Mouse (Mus musculus): Measurements from ENCODE around the gene Cdc37. TPM values are rescaled to one million over a fixed set of nuclear protein-coding genes. Genes with fewer than 3 reads are reported as not detected.

Cdc37 gene
- polyA plus RNA-seq, 1 experiment: 158 TPM

DNA sequence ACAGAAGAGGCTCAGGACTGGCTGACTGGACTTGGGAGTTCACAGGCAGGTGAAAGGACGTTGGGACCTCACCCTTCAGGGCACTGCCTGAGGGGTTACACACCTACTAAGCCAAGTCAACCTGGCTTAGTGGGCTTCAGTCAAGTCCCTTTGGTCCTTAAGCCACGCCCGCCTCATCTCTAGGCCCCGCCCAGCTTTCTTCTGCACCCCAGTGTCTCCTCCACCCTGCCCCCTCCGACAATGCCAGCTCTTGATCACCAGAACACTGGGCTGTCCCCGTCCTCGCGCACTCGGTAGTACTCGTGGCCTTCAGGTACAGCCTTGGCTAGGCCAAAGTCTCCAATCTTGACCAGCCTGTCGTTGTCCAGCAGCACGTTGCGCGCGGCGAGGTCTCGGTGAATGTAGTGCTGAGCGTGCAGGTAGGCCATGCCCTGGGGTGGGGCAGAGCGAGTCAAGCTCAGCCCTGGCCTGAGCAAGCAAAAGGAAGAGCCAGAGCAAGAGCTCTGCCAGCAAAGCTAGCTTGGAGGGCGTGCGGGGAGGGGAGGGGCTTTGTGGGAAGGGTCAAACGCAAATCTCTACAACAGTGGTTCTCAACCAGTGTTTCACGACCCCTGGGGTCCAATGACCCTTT lies 42.1 kb downstream of the Cdc37 start:
- Histone ChIP-seq H3K4me3 (ENCODE audit: insufficient read depth, low read length) (no peak overlapping the region), H3K4me1 (ENCODE audit: control insufficient read depth, insufficient read depth, low read length) (peaks cover 5% of the 10 kb centered on the region), H3K27ac (ENCODE audit: insufficient read depth, low read length) (no peak overlapping the region)
- TF ChIP-seq CTCF (IDR thresholded peaks at IDR 0.05; ENCODE audit: extremely low read depth, insufficient read depth, low read length): no peak
- no peak for TF ChIP-seq POLR2A (IDR thresholded peaks at IDR 0.05; ENCODE audit: extremely low read depth, insufficient read depth, low read length)

DNA sequence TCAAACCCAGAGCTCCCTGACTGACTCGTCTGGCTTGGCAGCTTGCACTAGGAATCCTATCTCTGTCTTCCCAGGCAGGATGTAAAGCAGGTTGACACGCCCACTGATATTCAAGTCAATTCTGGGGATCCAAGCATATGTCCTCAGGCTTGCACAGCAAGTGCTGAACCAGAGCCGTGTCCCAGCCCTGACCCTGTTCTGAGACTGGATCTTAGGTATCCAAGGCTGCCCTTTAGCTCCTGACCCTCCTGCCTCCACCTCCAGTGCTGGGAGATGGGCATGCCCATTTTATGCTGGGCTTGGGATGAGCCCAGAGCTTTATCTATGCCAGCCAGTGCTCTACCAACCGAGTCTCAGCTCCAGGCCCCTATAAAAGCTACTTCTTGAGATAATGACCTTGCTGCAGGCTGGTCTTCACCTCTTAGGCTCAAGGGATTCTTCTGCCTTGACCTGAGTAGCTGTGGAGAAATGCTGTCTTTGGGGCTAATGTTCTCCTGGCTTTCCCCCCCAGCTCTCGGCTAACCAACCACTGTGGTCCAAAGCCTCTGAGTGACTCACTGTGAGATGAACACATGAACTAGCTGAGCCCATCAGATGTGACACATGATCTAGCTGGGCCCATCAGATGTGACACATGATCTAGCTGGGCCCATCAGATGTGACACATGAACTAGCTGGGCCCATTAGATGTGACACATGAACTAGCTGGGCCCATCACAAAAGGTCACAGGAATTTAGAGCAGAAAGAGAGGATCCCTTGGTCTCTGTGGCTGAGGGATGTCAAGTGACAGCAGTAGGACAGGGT lies 43.8 kb downstream of the Cdc37 start:
- TF ChIP-seq CTCF (IDR thresholded peaks at IDR 0.05; ENCODE audit: extremely low read depth, insufficient read depth, low read length) (no peak), POLR2A (IDR thresholded peaks at IDR 0.05; ENCODE audit: extremely low read depth, insufficient read depth, low read length) (no peak)
- H3K27ac ChIP-seq (ENCODE audit: insufficient read depth, low read length): no peak overlapping the region
- peaks cover 5% of the 10 kb centered on the region for H3K4me1 ChIP-seq (ENCODE audit: control insufficient read depth, insufficient read depth, low read length)
- H3K4me3 ChIP-seq (ENCODE audit: insufficient read depth, low read length): no peak overlapping the region

DNA sequence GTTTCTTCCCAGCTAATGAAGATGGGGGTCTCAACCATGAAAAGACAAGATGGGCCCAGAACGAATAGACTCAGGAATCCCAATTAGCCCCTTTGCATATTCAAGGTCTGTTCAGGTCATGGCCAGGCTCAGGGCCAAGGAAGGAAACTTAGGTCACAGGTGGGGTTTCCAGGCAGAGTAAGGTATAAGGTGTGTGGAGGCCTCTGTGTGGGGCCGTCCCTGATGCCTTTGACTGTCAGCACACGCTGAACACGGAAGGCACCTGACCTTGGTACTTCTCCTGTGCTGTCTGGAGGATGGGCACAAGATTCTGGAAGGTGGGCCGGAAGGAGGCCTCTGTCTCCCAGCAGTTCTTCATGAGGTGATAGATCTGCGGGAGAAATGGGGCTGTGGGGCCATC lies 45.0 kb downstream of the Cdc37 start:
- TF ChIP-seq POLR2A (IDR thresholded peaks at IDR 0.05; ENCODE audit: extremely low read depth, insufficient read depth, low read length): no peak
- peaks cover 5% of the 10 kb centered on the region for H3K4me1 ChIP-seq (ENCODE audit: control insufficient read depth, insufficient read depth, low read length)
- no peak overlapping the region for H3K27ac ChIP-seq (ENCODE audit: insufficient read depth, low read length)
- no peak overlapping the region for H3K4me3 ChIP-seq (ENCODE audit: insufficient read depth, low read length)

DNA sequence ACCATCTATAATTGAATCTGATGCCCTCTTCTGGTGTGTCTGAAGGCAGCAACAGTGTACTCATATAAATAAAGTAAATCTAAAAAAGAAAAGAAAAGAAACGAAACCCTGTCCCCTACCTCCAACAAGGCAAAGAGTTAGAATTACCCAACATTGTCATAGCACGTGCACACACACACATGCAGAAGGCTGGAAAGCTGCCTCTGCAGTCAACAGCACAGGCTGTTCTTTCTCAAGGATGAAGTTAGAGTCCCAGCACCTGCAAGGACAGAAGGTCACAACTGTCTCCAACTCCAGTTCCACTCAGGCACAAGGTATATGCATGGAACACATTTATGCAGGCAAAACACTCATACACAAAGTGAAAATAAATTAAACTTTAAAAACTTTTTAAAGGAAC lies 47.7 kb downstream of the Cdc37 start:
- TF ChIP-seq CTCF (IDR thresholded peaks at IDR 0.05; ENCODE audit: extremely low read depth, insufficient read depth, low read length): no peak
- TF ChIP-seq POLR2A (IDR thresholded peaks at IDR 0.05; ENCODE audit: extremely low read depth, insufficient read depth, low read length): no peak
- H3K27ac ChIP-seq (ENCODE audit: insufficient read depth, low read length): no peak overlapping the region
- H3K4me1 ChIP-seq (ENCODE audit: control insufficient read depth, insufficient read depth, low read length): peaks cover 5% of the 10 kb centered on the region
- no peak overlapping the region for H3K4me3 ChIP-seq (ENCODE audit: insufficient read depth, low read length)

DNA sequence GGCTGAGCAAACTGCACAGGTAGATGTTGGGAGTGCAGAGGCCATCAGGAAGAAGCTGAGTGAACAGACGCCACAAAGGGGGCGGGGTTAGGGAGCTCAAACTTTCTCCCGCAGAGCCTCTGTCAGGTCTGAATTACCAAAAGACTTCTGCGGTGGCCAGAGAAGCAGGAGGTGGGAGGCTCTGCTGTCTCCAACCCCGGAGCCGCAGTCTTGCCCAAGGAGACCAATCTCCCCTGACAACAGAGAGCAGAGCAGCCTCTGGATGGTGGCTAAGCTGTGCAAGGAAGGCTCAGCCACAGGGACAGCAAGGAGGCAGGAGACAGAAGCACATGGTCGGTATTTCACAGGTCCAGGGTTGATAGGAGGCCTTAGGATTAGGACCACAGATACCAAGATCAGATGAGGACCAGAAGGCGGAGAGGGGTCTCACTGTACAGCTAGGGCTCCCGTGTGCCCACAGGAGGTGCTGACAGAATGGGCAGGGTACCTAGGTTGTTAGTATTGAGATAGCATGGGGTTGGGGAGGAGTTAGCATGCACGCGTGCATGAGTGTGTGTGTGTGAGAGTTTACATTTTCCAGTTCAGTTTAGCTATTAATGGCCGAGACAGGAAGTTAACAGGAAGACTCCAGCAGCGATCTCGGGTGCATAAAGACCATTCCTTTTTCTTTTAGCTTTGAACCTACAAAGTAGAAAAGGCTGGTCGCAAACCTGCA lies 49.2 kb downstream of the Cdc37 start:
- H3K4me1 ChIP-seq (ENCODE audit: control insufficient read depth, insufficient read depth, low read length): peaks cover 4% of the 10 kb centered on the region
- TF ChIP-seq CTCF (IDR thresholded peaks at IDR 0.05; ENCODE audit: extremely low read depth, insufficient read depth, low read length) (no peak), POLR2A (IDR thresholded peaks at IDR 0.05; ENCODE audit: extremely low read depth, insufficient read depth, low read length) (no peak)
- H3K4me3 ChIP-seq (ENCODE audit: insufficient read depth, low read length): no peak overlapping the region
- no peak overlapping the region for H3K27ac ChIP-seq (ENCODE audit: insufficient read depth, low read length)

DNA sequence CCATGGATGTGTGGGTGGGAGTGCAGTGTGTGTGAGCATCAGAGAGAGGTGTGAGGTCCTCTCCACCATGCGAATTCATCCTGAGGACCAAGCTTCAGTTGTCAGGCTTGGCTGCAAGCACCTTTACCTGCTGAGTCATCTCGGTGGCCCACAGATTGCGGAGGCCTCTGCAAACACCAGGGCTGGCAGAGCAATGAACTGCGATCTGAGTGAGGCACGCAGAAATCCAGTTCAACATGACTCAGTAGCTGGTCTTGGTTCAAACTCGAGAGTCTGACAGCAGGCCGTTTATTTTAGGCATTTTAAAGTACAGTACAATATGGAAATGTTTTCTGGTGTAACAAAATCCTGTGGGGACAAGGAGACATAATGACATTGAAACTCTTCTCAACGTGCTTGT lies 52.0 kb downstream of the Cdc37 start:
- H3K27ac ChIP-seq (ENCODE audit: insufficient read depth, low read length): peak overlapping the region; percentile 12; the same call in 1 of the 2 replicates
- H3K4me3 ChIP-seq (ENCODE audit: insufficient read depth, low read length): no peak overlapping the region
- H3K4me1 ChIP-seq (ENCODE audit: control insufficient read depth, insufficient read depth, low read length): no peaks in the 10 kb centered on the region
- TF ChIP-seq POLR2A (IDR thresholded peaks at IDR 0.05; ENCODE audit: extremely low read depth, insufficient read depth, low read length): no peak
- no peak for TF ChIP-seq CTCF (IDR thresholded peaks at IDR 0.05; ENCODE audit: extremely low read depth, insufficient read depth, low read length)

DNA sequence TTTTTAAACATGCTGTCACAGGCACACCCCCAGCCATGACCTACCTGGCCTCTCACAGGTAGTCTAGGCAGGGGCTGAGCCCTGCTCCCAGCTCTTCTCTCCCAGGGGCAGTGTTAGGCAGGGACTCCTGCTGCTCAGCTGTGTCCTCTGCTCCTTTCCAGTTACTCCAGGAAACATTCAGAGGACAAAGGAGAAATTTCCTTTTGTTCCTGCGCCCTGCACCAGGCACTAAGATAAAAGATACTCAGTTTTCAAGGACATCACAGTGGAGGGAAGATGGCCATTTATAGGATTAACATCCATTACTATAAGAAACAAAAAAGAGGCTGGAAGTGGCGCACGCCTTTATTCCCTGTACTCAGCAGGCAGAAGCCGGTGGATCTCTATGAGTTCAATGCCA lies 53.8 kb downstream of the Cdc37 start:
- TF ChIP-seq POLR2A (IDR thresholded peaks at IDR 0.05; ENCODE audit: extremely low read depth, insufficient read depth, low read length): no peak
- no peak for TF ChIP-seq CTCF (IDR thresholded peaks at IDR 0.05; ENCODE audit: extremely low read depth, insufficient read depth, low read length)
- no peak overlapping the region for H3K4me3 ChIP-seq (ENCODE audit: insufficient read depth, low read length)
- H3K4me1 ChIP-seq (ENCODE audit: control insufficient read depth, insufficient read depth, low read length): no peaks in the 10 kb centered on the region
- no peak overlapping the region for H3K27ac ChIP-seq (ENCODE audit: insufficient read depth, low read length)

DNA sequence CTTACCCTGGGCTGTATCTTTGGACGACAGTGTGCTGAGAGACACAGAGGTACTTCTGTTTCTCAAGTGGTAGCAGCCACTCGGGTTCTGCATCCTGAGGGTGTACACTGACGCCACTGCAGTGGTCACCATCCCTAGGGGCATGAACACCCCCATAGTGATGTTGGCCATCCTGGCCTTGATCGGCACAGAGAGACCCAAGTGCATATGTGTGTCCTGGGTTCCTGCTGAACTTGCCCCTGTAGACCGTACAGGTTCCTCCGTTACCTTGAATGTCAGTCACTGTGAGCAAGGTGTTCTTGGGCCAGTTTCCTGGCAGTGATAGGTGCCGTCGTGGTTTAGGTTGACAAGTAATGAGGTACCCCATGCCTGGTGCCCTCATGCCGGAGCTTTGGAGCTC lies 56.4 kb downstream of the Cdc37 start:
- no peak overlapping the region for H3K27ac ChIP-seq (ENCODE audit: insufficient read depth, low read length)
- H3K4me1 ChIP-seq (ENCODE audit: control insufficient read depth, insufficient read depth, low read length): peaks cover 5% of the 10 kb centered on the region; the same call in 1 of the 2 replicates
- H3K4me3 ChIP-seq (ENCODE audit: insufficient read depth, low read length): no peak overlapping the region
- TF ChIP-seq POLR2A (IDR thresholded peaks at IDR 0.05; ENCODE audit: extremely low read depth, insufficient read depth, low read length) (no peak), CTCF (IDR thresholded peaks at IDR 0.05; ENCODE audit: extremely low read depth, insufficient read depth, low read length) (no peak)

DNA sequence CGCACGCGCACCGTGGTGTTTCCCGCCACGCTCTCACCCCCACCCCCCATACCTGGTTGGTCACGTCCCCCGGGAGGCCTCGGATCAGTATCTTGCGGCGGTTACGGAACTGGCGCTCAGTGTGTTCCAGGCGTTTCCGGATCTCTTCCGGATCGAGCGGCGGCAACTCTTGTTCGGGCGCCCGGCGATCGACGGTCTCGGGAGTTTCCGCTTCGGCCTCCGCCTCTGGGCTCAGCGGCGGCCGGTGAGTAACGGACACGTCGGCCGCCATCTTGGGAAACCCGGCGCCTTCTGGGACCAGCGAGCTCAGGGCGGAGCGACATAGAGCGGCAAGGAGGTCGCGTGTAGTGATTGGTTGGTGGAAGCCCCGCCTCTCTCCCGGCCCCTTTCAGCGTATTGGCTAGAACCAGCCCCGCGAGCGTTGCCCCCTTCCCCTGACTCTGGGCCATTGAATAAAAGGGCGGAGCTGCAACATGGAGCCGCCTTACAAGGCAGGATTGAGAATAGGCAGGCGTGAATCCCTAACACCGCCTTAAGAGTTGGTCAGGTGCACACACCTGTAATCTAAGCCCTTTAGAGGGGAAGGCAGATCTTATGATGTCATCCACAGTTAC lies 58.0 kb downstream of the Cdc37 start, which contains the start of the genes Gm38431 and Raver1:
Gene Gm38431, minus strand, starts transcription at position 291 of the 614 bp plus-strand sequence.
Gene Raver1, minus strand, starts transcription at position 302 of the 614 bp plus-strand sequence.
- no peak for TF ChIP-seq CTCF (IDR thresholded peaks at IDR 0.05; ENCODE audit: extremely low read depth, insufficient read depth, low read length)
- peak; percentile 85 for TF ChIP-seq POLR2A (IDR thresholded peaks at IDR 0.05; ENCODE audit: extremely low read depth, insufficient read depth, low read length)
- Histone ChIP-seq H3K27ac (ENCODE audit: insufficient read depth, low read length) (peak within 1 kb of the TSS; percentile 61), H3K4me1 (ENCODE audit: control insufficient read depth, insufficient read depth, low read length) (peaks cover 5% of the 10 kb centered on the region; the same call in 1 of the 2 replicates), H3K4me3 (ENCODE audit: insufficient read depth, low read length) (peak within 1 kb of the TSS; percentile 90)
